Mouse (Mus musculus): ENCODE results near the gene Polr2l. TPM values are rescaled to one million over a fixed set of nuclear protein-coding genes. Genes with fewer than 3 reads are reported as not detected.

The Polr2l gene
- polyA plus RNA-seq, 1 experiment from 2014 or later, result 73.3 TPM

DNA sequence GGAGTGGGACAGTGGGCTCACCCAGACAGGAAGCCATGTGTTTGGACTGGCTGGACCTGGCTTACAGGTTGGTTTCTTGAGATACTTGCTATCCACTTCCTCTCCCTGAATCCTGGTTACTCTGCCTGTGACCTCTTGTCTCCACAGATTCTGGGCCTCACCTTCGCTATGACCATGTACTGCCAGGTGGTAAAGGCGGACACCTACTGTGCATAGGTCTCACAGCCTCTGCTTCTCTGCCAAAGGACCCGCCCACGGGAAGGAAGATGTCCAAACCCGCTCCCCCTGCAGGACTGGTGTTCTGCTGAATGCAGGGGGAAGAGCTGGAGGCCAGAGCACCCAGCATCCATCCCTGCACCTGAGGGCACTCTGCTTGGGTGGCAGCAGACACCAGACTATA lies 17.8 kb upstream of the Polr2l start:
- no peak for ATAC-seq (ENCODE audit: insufficient number of reproducible peaks, low FRiP score, low TSS enrichment, low read depth)

DNA sequence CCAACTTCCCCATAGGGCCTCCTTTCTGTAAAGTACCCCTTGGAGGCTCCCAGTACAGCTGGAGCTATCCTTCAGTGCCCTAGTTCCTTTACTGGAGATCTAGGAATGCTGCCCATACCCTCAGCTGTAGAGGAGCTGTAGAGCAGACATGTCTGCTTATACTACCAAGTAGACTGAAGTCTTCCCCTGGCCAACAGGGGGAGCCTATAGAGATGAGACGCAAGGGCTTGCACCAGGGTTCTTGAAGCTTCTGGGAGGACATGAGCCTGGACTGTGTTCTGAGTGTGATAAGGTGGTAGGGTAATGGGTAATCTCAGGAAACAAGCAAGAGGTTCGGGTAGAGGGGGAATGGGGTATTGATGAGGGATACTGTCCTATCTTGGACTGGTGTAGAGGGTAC lies 16.2 kb upstream of the Polr2l start:
- no peaks in the 10 kb centered on the region for H3K27me3 ChIP-seq (ENCODE audit: control insufficient read depth, insufficient read depth, low read length)
- no peaks in the 10 kb centered on the region for H3K4me1 ChIP-seq (ENCODE audit: control insufficient read depth, insufficient read depth, low read length)
- H3K9ac ChIP-seq (ENCODE audit: low read length), result no peak overlapping the region
- H3K4me2 ChIP-seq (ENCODE audit: low read depth, severe bottlenecking), result no peak overlapping the region
- H3K4me3 ChIP-seq (ENCODE audit: low read depth, low read length), result no peak overlapping the region
- 83% methylated on average over 2 of the region's 2 CpGs for WGBS
- H3K36me3 ChIP-seq (ENCODE audit: control insufficient read depth, insufficient read depth, low read length), result peaks cover 2% of the 10 kb centered on the region; the same call in 1 of the 2 replicates
- DNase-seq (ENCODE audit: low spot score), result no peak
- H3K9me3 ChIP-seq (ENCODE audit: control insufficient read depth, low read length), result no peaks in the 10 kb centered on the region
- no peak overlapping the region for H3K27ac ChIP-seq (replicated peaks; ENCODE audit: low read depth, low read length)
- no peak for ATAC-seq (ENCODE audit: insufficient number of reproducible peaks, low FRiP score, low TSS enrichment, low read depth)

More for the DNA sequence above, 17.8 kb upstream of the Polr2l start:
- DNase-seq (ENCODE audit: low spot score), result no peak
- Histone ChIP-seq H3K4me1 (ENCODE audit: control insufficient read depth, insufficient read depth, low read length) (no peaks in the 10 kb centered on the region), H3K4me3 (ENCODE audit: low read depth, low read length) (no peak overlapping the region), H3K36me3 (ENCODE audit: control insufficient read depth, insufficient read depth, low read length) (peaks cover 2% of the 10 kb centered on the region; the same call in 1 of the 2 replicates), H3K4me2 (ENCODE audit: low read depth, severe bottlenecking) (no peak overlapping the region), H3K9ac (ENCODE audit: low read length) (no peak overlapping the region), H3K27ac (replicated peaks; ENCODE audit: low read depth, low read length) (no peak overlapping the region), H3K27me3 (ENCODE audit: control insufficient read depth, insufficient read depth, low read length) (no peaks in the 10 kb centered on the region), H3K9me3 (ENCODE audit: control insufficient read depth, low read length) (no peaks in the 10 kb centered on the region)
- WGBS, result 90% methylated on average over 5 of the region's 5 CpGs

DNA sequence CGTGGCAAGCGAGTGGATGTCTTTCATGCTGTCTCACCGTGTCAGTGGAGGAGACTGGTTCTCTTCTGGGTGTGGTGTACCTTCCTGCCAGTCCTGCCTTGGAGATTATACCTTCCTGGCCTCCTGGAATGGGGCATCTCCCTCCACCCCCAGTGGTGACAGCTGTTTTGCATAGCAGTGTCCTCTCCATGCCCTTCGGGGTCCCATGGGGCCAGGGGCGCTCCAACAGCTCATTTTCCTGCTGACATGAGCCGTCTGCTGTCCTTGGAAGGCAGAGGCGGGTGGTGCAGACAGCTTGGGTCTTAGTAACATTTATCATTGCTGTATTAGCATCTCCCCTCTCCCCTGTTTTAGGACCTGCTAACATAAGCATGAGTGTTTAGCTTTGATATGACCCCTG lies 12.2 kb upstream of the Polr2l start:
- Histone ChIP-seq H3K27ac (replicated peaks; ENCODE audit: low read depth, low read length) (no peak overlapping the region), H3K9me3 (ENCODE audit: control insufficient read depth, low read length) (no peaks in the 10 kb centered on the region), H3K27me3 (ENCODE audit: control insufficient read depth, insufficient read depth, low read length) (peaks cover 10% of the 10 kb centered on the region), H3K36me3 (ENCODE audit: control insufficient read depth, insufficient read depth, low read length) (no peaks in the 10 kb centered on the region), H3K4me2 (ENCODE audit: low read depth, severe bottlenecking) (no peak overlapping the region), H3K4me3 (ENCODE audit: low read depth, low read length) (no peak overlapping the region), H3K4me1 (ENCODE audit: control insufficient read depth, insufficient read depth, low read length) (0 out of 2 replicates have a peak, but pooled peaks cover 3% of the 10 kb centered on the region), H3K9ac (ENCODE audit: low read length) (no peak overlapping the region)
- no peak for DNase-seq (ENCODE audit: low spot score)
- WGBS, result 78% methylated on average over 7 of the region's 7 CpGs
- no peak for ATAC-seq (ENCODE audit: insufficient number of reproducible peaks, low FRiP score, low TSS enrichment, low read depth)

DNA sequence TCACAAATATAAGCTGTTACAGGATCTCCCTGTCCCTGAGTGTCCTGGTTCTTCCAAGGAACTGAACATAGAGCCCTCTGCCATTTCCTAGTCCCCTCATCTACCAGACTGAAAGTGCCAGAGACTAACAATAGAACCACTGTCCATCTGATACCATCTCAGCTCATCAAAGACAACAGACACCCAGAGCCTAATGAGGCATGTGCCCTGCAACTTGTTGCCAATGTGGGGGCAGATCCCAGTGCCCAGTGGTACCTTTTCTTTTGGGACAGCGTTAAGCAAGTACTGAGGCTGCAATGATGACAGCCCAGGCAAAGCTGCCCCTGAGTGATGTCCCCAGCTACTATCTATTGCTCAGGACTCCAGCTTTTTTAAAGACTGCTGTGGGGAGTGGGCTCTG lies 11.3 kb upstream of the Polr2l start:
- Histone ChIP-seq H3K9ac (ENCODE audit: low read length) (no peak overlapping the region), H3K36me3 (ENCODE audit: control insufficient read depth, insufficient read depth, low read length) (no peaks in the 10 kb centered on the region), H3K9me3 (ENCODE audit: control insufficient read depth, low read length) (no peaks in the 10 kb centered on the region), H3K4me3 (ENCODE audit: low read depth, low read length) (no peak overlapping the region), H3K4me1 (ENCODE audit: control insufficient read depth, insufficient read depth, low read length) (0 out of 2 replicates have a peak, but pooled peaks cover 3% of the 10 kb centered on the region), H3K27ac (replicated peaks; ENCODE audit: low read depth, low read length) (no peak overlapping the region), H3K4me2 (ENCODE audit: low read depth, severe bottlenecking) (no peak overlapping the region), H3K27me3 (ENCODE audit: control insufficient read depth, insufficient read depth, low read length) (peaks cover 10% of the 10 kb centered on the region)
- 72% methylated on average over 1 of the region's 1 CpGs for WGBS
- no peak for ATAC-seq (ENCODE audit: insufficient number of reproducible peaks, low FRiP score, low TSS enrichment, low read depth)
- no peak for DNase-seq (ENCODE audit: low spot score)

DNA sequence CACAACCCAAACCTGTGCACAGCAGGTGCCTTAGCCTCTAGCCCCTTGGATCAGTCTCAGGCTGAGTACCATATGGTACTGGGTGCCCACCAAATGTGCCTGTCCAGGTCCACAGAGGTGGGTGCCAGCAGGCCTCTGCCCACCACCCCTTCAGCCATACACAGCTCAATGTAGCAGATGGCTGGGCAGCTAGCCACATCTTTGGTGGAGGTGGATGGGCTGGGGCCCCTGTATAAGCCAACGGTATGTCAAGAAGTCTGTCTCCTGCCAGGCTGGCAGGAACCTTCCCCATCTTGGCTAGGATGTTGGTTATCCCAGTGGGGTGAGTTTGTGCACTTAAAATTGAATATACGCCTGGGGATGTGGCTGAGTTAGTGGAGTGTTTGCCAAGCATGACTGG lies 10.7 kb upstream of the Polr2l start:
- DNase-seq (ENCODE audit: low spot score) (no peak), ATAC-seq (ENCODE audit: insufficient number of reproducible peaks, low FRiP score, low TSS enrichment, low read depth) (no peak)
- no peak overlapping the region for H3K27ac ChIP-seq (replicated peaks; ENCODE audit: low read depth, low read length)
- no peaks in the 10 kb centered on the region for H3K36me3 ChIP-seq (ENCODE audit: control insufficient read depth, insufficient read depth, low read length)
- H3K27me3 ChIP-seq (ENCODE audit: control insufficient read depth, insufficient read depth, low read length), result peaks cover 10% of the 10 kb centered on the region
- H3K4me2 ChIP-seq (ENCODE audit: low read depth, severe bottlenecking), result no peak overlapping the region
- H3K4me1 ChIP-seq (ENCODE audit: control insufficient read depth, insufficient read depth, low read length), result 0 out of 2 replicates have a peak, but pooled peaks cover 3% of the 10 kb centered on the region
- no peak overlapping the region for H3K9ac ChIP-seq (ENCODE audit: low read length)
- WGBS, result 93% methylated on average over 2 of the region's 2 CpGs
- no peaks in the 10 kb centered on the region for H3K9me3 ChIP-seq (ENCODE audit: control insufficient read depth, low read length)
- no peak overlapping the region for H3K4me3 ChIP-seq (ENCODE audit: low read depth, low read length)

DNA sequence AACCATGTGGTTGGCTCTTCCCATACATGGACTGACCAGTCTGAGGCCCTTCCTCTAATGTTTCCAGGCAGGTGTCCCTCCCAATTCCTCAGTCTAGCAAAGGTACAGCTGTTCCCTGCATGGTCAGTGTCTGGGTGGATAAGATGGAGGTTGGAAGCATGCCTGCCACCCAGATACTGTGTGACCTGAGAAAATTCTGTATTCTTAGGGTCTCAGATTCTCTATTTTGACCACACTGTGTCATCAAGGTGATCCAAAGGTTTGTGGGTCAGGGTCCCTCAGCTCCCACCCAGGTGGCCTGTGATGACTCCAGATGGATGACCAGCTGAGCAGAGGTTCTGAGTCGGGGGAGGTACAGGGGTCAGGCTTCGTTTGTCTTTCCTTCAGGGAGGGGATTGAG lies 10.3 kb upstream of the Polr2l start:
- no peak overlapping the region for H3K27ac ChIP-seq (replicated peaks; ENCODE audit: low read depth, low read length)
- WGBS, result 94% methylated on average over 2 of the region's 2 CpGs
- DNase-seq (ENCODE audit: low spot score), result no peak
- no peak overlapping the region for H3K4me2 ChIP-seq (ENCODE audit: low read depth, severe bottlenecking)
- H3K9ac ChIP-seq (ENCODE audit: low read length), result no peak overlapping the region
- H3K27me3 ChIP-seq (ENCODE audit: control insufficient read depth, insufficient read depth, low read length), result peaks cover 10% of the 10 kb centered on the region
- 0 out of 2 replicates have a peak, but pooled peaks cover 3% of the 10 kb centered on the region for H3K4me1 ChIP-seq (ENCODE audit: control insufficient read depth, insufficient read depth, low read length)
- no peaks in the 10 kb centered on the region for H3K36me3 ChIP-seq (ENCODE audit: control insufficient read depth, insufficient read depth, low read length)
- no peak overlapping the region for H3K4me3 ChIP-seq (ENCODE audit: low read depth, low read length)
- no peaks in the 10 kb centered on the region for H3K9me3 ChIP-seq (ENCODE audit: control insufficient read depth, low read length)
- ATAC-seq (ENCODE audit: insufficient number of reproducible peaks, low FRiP score, low TSS enrichment, low read depth), result no peak

DNA sequence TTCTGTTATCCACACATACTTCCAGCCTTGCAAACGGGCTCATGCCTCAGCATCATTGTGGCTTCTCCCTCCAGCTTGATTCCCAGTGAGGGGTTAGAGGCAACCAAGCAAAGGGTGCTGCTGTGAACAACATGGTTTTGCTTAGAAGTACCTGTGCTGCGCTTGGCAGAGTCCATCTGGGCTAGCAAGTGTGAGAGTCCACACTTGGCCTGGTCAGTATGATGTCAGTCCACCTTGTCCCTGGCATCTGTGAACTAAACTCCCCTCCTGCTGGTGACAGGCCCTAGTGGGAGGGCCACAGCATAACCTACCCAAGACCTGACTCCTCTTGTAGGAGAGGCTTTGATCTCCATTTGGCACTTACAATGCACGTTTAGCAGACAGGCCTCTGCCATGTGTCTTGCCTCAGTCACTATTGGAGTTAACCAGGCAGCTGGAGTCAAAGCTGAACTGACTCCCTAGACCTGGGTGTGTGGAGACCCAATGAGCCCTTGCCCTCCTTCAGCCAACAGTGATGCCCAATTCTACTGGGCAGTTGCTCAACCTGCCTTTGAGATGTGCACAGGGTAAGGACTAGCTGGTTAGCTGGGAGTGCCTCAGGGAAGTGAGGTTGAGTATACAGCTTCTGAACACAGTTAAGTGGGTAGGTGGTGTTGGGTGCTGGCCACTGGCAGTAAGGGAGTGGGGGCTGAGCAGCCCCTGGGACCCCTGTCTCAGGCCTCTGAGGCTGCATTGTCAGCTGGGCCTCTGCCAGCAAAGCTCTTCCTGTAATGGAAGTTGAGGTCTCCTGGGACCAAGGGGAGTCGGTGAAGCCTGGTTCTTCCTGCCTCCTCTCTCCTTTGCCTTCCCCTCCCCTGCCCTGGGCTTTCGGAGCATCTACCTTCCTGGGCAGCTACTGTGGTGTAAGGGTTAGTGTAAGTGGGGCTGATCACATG lies 9.5 kb upstream of the Polr2l start:
- H3K4me3 ChIP-seq (ENCODE audit: low read depth, low read length), result no peak overlapping the region
- H3K27me3 ChIP-seq (ENCODE audit: control insufficient read depth, insufficient read depth, low read length), result peaks cover 10% of the 10 kb centered on the region
- 0 out of 2 replicates have a peak, but pooled peaks cover 3% of the 10 kb centered on the region for H3K4me1 ChIP-seq (ENCODE audit: control insufficient read depth, insufficient read depth, low read length)
- no peaks in the 10 kb centered on the region for H3K9me3 ChIP-seq (ENCODE audit: control insufficient read depth, low read length)
- H3K4me2 ChIP-seq (ENCODE audit: low read depth, severe bottlenecking), result no peak overlapping the region
- WGBS, result 69% methylated on average over 5 of the region's 5 CpGs
- no peaks in the 10 kb centered on the region for H3K36me3 ChIP-seq (ENCODE audit: control insufficient read depth, insufficient read depth, low read length)
- DNase-seq (ENCODE audit: low spot score) (no peak), ATAC-seq (ENCODE audit: insufficient number of reproducible peaks, low FRiP score, low TSS enrichment, low read depth) (no peak)
- H3K9ac ChIP-seq (ENCODE audit: low read length), result no peak overlapping the region
- H3K27ac ChIP-seq (replicated peaks; ENCODE audit: low read depth, low read length), result no peak overlapping the region

DNA sequence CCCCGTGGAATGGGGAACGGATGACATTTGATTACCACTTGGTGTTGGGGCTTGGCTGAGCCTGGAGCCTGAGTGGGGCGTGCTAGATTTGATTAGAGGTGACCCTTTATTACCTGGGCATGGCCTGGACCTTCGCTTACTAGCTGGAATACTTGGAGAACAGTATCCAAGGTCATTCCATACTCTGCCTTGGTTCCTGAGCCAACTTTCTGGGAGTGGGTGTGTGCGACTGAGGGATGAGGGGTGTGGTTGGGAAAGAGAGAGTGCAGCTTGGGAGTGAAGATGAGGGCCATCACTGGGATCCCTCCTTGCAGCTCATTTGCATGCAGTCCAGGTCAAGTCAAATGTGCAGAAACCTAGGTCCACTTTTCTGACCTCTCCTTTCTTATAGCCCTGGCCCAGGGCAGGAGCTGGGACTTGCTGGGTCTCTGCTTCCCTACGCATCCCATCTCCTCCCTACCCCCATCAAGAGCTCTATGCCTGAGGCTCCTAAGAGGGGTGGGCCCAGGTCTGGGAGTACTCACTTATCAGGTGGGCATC lies 8.3 kb upstream of the Polr2l start:
- Histone ChIP-seq H3K27me3 (ENCODE audit: control insufficient read depth, insufficient read depth, low read length) (peaks cover 10% of the 10 kb centered on the region), H3K9me3 (ENCODE audit: control insufficient read depth, low read length) (no peaks in the 10 kb centered on the region), H3K4me3 (ENCODE audit: low read depth, low read length) (no peak overlapping the region), H3K4me2 (ENCODE audit: low read depth, severe bottlenecking) (no peak overlapping the region), H3K4me1 (ENCODE audit: control insufficient read depth, insufficient read depth, low read length) (0 out of 2 replicates have a peak, but pooled peaks cover 3% of the 10 kb centered on the region), H3K27ac (replicated peaks; ENCODE audit: low read depth, low read length) (no peak overlapping the region), H3K9ac (ENCODE audit: low read length) (no peak overlapping the region), H3K36me3 (ENCODE audit: control insufficient read depth, insufficient read depth, low read length) (no peaks in the 10 kb centered on the region)
- 71% methylated on average over 6 of the region's 6 CpGs for WGBS
- ATAC-seq (ENCODE audit: insufficient number of reproducible peaks, low FRiP score, low TSS enrichment, low read depth) (no peak), DNase-seq (ENCODE audit: low spot score) (no peak)

Data from limb, embryonic 11.5 days (tissue).